Mouse (Mus musculus) c-Kit-positive CD71-negative TER-119-negative erythroid progenitor cells, embryonic 14.5 days (primary cell): ENCODE results near the gene Magohb.
"Not testable (repeated sequence)": the region's sequence is repeated elsewhere in the genome, so short reads cannot be mapped to it uniquely, and the experiment has no call there.

Source experiments
- DNase-seq: peaks from one replicate; pipeline ENCODE4 v3.0.0-alpha.2; 2013; ENCODE audit warnings: low read depth

Gene Magohb

DNA sequence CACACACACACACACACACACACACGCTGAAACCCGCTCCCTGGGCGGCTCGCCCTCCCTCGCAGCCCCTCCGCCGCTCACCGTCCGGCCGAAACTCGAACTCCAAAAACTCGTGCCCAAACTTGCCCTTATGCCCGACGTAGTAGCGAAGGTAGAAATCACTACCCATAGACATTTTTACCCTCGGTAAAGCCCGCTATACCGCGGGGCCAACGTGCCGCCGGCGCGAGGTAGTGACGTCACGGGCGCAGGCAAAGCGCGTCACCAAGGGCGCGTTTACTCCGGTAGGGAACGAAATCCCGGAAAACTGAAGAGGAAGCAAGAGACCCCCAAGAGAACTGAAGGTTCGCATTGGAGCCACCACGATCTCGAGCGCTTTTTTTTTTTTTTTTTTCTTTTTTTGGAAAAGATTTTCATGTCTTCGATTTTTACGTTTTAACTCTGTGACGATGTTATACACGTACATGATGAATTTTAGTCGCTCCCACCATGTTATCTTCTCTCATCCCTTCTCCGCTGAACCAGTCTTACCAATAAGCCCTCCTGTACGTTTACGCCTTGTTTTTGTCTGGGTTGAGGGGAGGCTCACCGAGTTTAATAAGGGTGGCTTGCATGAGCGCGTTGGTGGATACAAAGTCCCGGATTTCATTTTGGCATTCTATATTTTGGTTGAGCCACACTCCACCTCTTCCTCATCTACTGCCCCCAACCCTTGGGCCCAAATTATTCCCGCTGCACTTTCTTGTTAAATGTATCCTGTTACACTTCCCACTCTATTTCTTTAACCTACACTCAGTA lies at the start of gene Magohb:
Gene Magohb, minus strand, starts transcription at position 254 of the 798 bp plus-strand sequence.
- DNase-seq: peak; percentile 48

DNA sequence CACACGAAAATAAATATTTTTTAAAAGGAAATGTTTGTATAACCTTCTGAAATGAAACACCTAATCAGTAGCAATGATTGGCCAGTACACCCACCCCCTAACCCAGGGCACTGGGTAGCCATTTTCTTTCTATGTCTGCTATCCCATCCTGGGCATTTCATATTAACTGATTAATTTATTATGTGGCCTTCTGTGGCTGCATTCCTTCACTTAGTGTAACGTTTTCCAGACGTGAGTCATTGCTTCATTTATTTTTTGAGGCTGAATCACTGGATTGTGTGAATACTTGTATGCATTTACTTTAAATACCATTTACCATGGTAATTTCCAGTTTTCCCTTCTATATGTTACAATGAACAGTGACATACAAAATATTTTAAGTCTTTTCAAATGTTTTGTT lies 47.0 kb upstream of the Magohb start:
- DNase-seq: no peak

DNA sequence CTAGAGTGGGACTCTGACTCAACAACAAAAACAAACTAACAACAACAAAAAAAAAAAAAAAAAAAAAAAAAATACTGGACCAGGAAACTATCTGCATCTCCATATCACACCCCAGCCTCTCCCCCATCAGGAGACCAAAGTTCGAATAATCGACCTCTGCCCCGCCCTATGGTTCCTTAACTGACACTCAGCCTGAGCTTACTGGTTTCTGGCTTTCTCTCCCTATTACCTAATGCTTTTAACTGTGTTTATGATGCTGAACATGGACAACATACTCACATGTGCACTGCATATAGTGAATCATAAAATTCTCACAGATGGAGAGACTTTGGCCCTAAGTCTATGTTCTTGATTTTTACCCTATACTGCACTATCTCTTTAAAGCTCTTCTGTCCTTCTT lies 46.3 kb upstream of the Magohb start:
- DNase-seq: no peak

DNA sequence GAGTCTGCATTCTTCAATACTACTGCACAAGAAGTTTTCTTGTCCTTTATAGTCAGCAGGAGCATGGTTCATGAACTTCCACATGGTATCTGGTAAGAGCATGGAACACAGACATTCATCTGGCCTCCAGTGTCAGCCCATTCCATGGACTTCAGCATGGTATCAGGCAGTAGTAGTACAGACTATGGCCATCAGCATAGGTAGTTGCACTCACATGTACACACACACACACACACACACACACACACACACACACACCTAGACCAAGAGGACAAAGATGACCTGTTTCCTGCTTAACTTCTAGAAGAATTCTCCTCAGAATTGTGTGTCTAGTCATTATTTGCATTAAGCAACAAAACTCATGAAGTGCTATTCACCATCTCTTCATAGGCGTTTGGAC lies 45.7 kb upstream of the Magohb start:
- no peak for DNase-seq

DNA sequence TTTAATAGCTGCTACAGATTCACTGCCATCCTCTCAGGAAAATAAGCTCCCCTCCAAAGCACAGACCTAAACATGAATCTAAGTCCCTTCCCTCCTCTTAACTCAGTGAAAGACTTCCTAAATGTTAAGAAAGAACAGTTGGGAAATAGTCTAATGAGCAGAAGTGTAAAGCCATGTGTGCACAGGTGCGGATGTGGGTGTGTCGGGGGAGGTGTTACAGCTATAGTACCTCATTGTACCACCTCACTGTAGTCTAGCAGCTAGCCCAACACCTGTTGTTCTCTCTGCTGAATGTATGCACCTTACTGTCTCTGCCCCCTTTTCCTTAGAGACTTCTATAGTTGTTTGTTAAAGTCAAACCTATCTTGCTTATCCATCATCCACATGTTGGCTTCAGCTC lies 34.0 kb upstream of the Magohb start:
- no peak for DNase-seq

DNA sequence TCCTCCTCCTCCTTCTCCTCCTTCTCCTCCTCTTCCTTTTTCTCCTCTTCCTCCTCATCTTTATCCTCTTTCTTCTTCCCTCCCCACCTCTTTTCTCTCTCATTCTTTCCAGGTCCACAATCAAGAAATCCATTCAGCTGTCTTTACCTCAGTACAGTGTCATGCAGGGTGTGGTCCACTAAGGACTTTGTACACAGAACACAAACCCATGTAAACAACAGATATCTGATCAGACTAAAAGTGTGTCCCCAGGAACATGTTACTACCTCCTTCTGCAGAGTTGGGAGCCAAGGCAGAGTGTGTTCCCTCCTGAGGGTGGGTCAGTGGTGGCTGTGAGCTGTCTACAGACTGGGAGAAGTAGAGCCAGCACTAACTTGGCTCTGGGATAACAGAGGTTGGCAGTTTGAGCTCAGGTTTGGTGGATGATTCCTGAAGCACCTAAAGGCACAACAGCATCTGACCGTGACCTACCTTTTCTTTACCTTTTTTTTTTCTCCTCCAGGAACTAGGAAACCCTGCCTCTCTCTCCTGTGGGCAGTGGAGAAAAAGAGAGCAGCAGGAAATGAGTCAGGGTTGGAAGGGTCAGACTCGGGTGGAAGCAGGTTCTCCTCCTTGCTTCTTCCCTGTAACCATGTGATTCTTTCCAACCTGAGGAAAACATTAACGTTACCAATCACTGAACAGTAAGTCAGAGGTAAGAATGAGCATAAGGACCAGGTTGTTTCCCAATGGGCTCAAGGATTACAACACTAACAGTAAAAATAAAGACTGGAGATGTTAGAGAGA lies 29.0 kb upstream of the Magohb start:
- no peak for DNase-seq

DNA sequence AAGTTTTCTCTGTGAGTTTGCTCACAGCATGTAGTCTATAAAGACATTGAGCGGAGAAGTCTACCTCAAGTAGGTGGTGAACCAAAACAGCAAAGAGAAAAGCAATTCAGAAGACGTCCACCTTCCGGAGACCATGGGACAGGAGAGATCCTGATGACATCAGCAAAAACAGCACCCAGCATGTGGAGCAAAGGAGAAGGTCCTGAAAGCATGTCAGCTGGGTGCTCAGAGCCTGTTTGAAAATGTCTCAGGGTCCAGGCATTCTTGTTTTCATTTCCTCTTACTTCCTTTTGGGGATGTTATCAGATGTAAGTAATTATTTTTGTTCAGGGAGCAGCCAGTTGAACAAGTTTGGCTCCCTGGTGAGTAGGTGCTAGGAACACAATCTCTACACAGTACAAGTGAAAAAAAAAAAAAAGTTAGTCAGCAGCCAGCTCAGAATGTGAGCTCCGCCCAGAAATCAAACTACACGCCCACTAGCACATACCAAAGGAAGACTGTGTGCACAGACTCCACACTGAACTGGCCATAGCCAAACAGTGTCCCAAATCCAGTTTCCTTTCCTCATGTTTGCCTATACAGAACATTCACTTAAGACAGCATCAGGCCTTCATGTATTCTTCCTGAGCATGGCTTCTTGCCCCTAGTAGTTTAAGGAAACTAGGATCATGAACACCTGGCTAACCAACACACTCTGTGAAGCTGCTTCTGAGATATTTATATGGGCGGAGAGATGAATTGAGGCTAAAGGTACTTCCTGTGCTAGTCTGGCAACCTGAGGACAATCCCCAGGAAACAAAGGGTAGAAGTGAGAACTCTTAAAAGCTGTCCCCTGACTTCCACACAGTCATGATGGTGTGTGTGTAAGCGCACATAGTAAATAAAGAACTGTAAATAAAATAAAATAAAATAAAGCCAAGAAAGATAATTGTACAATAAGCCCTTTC lies 23.4 kb upstream of the Magohb start:
- DNase-seq: no peak

DNA sequence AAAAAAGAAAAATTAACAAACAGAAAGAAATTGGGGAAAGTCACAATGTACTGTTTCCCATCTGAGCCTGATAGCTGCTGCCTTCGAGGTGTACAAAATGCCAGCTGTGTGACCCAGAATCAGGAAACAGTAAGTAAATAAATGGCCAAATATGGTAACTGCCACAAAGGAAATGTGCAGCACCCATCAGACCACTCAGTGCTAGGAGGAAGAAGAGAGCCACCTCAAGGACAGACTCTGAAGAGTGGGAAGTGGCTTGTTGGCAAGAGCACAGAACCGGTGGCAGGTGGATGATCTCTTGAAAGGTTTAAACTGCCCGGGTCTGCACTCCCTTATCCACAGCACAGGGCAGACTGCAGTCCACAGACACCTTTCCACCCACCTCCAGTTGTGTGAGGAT lies 15.0 kb upstream of the Magohb start:
- DNase-seq: no peak

DNA sequence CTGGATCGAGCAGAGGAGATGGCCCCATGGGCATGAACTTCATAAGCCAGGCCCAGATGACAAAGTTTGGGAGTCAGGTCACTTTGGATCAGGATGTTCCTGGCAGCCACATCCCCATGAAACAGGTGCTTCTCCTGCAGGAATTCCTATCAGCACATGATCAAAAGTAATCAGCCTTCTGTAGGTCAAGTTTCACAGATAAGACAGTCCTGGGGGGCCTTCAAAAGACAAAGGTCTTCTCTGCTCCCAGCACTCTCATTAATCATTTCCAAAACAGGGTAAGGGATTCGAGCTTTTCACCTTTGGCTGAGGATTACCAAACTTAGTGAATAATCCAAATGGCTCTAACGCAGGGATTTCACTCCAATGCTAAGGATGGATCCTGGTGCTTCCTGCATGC lies 11.7 kb upstream of the Magohb start:
- DNase-seq: no peak

DNA sequence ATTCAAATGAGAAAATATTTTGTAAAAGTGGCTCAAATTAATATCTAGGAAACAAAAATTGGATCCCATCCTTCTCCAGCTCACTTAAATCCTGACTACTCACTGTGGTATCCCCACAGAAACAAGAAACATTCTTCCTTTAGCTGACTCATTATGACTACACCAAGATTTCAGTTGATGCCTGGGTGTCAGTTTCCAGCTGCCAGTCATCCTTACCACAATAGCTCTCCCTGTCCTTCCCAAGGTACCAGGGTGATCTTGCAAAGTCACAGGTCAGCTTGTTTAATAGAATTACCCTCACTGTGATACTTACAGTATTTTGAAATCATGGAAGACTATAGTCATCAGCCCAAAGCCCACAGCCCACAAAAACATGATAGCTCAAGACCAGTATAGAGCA lies 5.5 kb upstream of the Magohb start:
- DNase-seq: no peak

DNA sequence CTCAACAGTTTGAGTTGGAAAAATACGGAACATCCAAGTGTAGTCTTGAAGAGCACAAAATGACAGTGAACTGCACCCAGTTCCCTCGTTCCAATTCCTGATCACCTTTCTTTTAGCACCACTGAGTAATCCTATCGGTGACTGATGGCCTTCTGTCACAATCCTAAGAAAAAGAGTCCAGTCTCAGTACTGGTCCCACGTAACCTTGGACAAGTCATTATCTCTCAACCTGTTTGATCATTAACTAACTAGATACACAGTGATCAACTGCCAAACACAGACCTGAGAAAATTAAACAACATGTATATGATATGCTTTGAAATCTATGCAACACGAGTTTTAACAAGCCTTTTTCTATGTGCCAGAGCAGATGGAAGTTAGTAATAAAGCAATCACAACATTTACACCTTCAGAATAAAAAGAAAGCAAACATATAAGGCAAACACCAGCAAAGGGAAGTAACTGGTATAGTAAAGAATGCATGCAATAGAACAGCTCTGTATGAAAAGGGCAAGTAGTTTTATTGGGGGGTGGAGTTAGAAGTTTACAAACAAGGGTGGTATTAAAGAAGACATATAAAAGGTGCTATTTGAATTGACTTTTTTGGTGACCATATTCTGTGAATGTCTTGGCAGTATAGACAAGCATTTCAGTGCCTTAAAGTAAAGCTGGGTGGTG lies 1.5 kb upstream of the Magohb start:
- DNase-seq: no peak

DNA sequence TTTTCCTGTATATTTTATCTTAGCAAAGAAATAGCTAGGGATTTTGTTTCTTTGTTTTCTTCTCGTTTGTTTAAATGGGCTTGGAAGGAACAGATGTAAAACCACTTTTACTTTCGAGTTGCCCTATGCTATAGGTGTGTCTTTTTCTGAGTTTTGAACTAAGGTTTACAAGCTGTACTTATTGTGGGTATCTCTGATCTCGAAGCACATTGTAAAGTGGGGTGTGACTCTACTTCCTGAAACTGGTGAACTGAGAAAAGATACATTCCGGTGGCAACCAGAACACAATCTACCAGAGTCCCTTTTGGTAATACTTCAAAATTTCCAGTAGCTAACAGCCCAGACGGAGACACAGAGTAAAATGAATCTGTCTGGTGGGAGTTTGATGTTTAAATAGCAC lies 872 bp upstream of the Magohb start:
- no peak for DNase-seq

DNA sequence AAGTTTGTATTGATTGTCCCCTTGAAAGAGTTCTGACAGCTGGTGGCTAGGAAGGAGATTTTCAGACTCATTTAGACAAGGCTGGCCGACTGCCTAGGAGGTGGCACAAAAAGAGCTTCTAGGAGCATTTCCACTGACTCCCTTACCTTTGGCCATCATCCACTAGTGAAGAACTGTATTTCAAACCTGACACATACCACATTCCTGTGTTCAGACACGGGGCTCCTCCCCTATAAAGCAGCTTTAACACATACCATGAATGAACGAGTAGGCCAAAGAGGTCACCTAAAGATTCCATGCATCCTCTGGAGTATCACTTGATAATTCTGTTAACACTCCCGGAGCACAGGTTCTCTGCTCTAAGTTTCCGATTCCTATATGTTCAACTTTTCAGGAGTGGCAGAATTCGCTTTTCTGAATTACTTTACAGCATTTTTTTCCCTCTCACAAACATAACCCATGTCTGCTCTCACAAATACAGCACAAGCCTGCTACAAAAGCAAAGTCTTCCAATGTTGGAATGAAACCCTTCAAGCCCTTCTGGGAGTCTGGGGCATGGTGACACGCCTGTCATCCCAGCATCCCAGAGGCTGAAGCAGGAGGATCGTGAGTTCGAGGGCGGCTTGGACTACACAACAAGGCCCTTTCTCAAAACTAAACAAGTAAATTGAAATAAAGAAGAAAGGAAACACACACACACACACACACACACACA lies 611 bp downstream of the Magohb start:
- no peak for DNase-seq

DNA sequence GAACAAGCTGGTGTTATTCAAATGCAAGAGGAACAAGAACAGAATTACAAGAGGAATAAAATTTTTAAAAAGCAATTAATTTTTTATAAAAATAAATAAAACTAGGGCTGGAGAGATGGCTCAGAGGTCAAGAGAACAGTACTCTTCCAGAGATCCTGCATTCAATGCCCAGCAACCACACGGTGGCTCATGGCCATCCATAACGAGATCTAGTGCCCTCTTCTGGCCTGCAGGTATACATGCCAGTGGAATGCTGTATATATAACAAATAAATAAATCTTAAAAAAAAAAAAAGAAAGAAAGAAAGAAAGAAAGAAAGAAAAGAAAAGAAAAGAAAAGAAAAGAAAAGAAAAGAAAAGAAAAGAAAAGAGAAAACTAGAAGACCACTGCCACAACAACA lies 2.6 kb downstream of the Magohb start:
- no peak for DNase-seq

DNA sequence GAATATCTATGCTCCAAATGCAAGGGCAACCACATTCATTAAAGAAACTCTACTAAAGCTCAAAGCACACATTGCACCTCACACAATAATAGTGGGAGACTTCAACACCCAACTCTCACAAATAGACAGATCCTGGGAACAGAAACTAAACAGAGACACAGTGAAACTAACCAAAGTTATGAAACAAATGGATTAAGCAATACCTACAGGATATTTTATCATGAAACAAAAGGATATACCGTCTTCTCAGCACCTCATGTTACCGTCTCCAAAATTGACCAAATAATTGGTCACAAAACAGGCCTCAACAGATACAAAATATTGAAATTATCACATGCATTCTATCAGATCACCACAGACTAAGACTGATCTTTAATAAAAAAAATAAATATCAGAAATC lies 14.9 kb downstream of the Magohb start:
- not testable (repeated sequence) for DNase-seq

DNA sequence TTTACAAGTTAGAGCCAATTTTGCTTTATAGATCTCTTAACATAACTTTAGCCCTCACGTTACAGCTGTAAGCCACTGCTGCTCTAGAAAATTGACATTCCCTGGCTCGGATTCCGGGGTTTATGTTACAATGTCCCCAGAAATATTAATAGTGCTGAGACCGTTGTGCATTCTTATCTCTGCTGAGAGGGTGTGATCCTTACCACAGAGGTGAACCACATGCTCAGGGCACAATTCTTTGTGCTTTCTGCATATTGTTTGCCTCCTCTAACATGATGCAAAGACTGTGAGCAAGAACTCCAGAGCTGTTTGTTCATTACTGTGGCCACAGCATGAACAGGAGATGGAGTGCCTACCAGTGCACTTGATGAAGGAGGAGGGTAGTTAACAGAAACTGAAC lies 16.4 kb downstream of the Magohb start:
- DNase-seq: no peak

DNA sequence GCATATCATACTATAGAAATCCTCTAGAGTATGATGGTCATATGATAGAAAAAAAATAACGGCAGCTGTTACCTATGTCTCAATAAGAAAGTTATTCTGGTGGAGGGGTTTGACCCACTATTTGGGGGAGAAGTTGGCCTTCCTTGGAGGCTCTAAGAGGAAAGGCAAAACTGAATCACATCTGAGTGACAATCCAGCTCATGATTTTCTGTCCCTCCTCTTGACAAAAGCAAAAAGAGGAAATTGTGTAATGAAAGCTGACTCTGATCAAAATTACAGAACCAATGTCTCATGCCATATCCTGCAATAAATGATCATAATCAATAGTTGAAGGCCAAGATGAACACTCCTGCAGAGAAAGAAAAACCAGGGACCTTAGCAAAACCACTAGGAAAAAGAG lies 20.7 kb downstream of the Magohb start:
- no peak for DNase-seq

DNA sequence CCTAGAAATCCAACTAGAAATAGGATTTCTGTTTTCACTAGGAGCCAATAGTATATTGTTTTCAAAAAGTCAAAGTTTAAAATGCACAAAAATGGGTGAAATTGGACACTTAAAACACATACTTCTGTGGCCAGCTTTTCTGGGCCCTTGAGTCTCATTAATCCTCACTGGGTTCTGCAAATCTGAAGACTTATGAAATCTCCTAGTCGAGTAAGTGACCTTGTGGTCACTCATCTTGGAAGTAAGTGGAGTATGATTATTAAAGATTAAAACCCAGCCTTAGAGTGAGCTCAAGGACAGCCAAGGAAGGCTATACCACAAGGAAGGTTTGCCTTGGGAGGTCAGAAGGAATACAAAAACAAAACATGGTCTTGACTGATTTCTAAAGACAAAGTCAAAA lies 22.7 kb downstream of the Magohb start:
- no peak for DNase-seq

DNA sequence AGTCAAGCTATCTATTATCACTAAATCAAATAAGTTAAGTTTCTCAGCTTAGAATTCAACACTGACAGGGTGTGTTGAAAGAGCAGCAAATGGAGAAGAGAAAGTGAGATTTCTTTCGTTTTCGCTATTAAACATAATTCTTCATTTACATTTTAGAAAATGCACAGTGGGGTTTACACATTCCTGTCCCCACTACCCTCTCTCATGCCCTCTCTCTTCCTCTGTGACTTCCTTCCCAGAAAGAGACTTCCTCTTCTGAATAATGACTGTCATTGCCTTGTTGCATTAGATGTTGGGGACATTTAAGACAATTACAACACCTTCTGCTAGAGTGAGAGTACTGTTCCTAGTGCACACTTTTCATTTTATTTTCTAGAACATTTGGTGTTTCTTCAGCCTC lies 23.4 kb downstream of the Magohb start:
- no peak for DNase-seq

DNA sequence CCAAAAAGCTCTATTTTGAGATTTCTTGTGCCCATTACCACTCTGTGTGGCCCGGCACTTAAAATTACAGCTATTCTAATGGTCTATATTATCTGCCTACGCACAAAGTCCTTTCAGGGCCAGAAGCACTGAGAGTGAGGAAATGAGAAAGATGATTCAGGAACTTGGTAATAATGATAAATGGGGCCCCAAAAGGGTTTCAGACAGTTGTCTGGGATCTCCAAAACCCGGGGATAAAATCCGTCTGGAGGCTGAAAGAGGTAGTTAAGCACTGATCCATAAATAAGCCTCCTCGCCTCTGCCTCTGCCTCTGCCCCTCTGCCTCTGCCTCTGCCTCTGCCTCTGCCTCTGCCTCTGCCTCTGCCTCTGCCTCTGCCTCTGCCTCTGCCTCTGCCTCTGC lies 28.9 kb downstream of the Magohb start:
- DNase-seq: no peak

DNA sequence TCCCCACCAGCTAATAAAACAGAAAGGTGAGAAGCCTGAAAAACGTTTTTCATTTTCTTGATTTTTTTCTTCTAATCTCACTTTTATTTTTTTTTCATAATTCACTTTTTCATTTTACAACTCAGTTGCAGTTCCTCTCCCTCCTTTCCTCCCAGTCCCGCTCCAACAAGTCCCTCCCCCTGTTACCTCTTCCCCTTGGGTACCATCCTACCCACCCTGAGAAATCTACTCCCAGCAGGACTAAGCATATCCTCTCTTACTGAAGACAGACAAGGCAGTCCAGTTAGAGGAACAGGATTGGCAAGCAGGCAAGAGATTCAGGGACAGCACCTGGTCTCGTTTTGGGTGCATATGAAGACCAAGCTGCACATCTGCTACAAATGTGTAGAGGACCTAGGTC lies 30.3 kb downstream of the Magohb start:
- no peak for DNase-seq
